Mouse (Mus musculus) megakaryocyte, embryonic 14.5 days (primary cell): ENCODE results near the gene Rgs4. TPM values are rescaled to one million over a fixed set of nuclear protein-coding genes. Genes with fewer than 3 reads are reported as not detected.

ENCODE experiments used
- H3K27me3 ChIP-seq: replicated peaks from 2 replicates; pipeline ENCODE3; 2012; ENCODE audit warnings: inconsistent platforms
- H3K36me3 ChIP-seq: replicated peaks from 2 replicates; pipeline ENCODE3; 2012; ENCODE audit warnings: low read length, inconsistent platforms, mixed read lengths
- H3K4me1 ChIP-seq: 2 replicates; pipeline ENCODE4 v1.6.1; 2012; ENCODE audit warnings: inconsistent platforms
- H3K4me3 ChIP-seq: replicated peaks from 2 replicates; pipeline ENCODE3; 2012; ENCODE audit warnings: moderate library complexity, mild to moderate bottlenecking, inconsistent platforms
- H3K9me3 ChIP-seq: 2 replicates; pipeline ENCODE4 v1.6.1; 2012; ENCODE audit warnings: inconsistent platforms
- FLI1 ChIP-seq: IDR thresholded peaks from 2 replicates; pipeline ENCODE4 v1.6.1; 2012; ENCODE audit warnings: low read length, inconsistent platforms, mixed read lengths
- GATA1 ChIP-seq: IDR thresholded peaks from 3 replicates; pipeline ENCODE4 v1.6.1; 2012; ENCODE audit warnings: mixed read lengths, low read length, inconsistent platforms, borderline replicate concordance
- polyA plus RNA-seq: library from polyadenylated mRNA; stranded (reverse); fragments of >175 nt; gene quantifications from 2 replicates; pipeline ENCODE4 v1.2.3, GENCODE M21; 2012; ENCODE audit warnings: low replicate concordance; ENCODE audit not compliant: insufficient read depth

The Rgs4 gene
- polyA plus RNA-seq, 1 experiment: not detected

- Histone ChIP-seq H3K4me3 (no peak overlapping the region), H3K4me1 (no peaks in the 10 kb centered on the region), H3K9me3 (peaks cover 17% of the 10 kb centered on the region), H3K27me3 (no peaks in the 10 kb centered on the region), H3K36me3 (no peaks in the 10 kb centered on the region)
- TF ChIP-seq GATA1 (no peak), FLI1 (no peak)
These were observed 6.3 kb downstream of the Rgs4 start for GRCm38 (mm10) chr1:169741147-169741546.

GRCm38 (mm10) chr1:169737231-169737630 is 10.2 kb downstream of the Rgs4 start:
- no peaks in the 10 kb centered on the region for H3K36me3 ChIP-seq
- H3K9me3 ChIP-seq: peaks cover 14% of the 10 kb centered on the region
- H3K4me3 ChIP-seq: no peak overlapping the region
- H3K4me1 ChIP-seq: no peaks in the 10 kb centered on the region
- no peak for TF ChIP-seq GATA1
- H3K27me3 ChIP-seq: no peaks in the 10 kb centered on the region

- H3K9me3 ChIP-seq: peaks cover 10% of the 10 kb centered on the region
These were observed 11.3 kb downstream of the Rgs4 start for GRCm38 (mm10) chr1:169736139-169736538.

GRCm38 (mm10) chr1:169730599-169731100 is 16.8 kb downstream of the Rgs4 start:
- no peaks in the 10 kb centered on the region for H3K9me3 ChIP-seq
- no peaks in the 10 kb centered on the region for H3K36me3 ChIP-seq
- H3K4me1 ChIP-seq: no peaks in the 10 kb centered on the region
- H3K4me3 ChIP-seq: no peak overlapping the region
- TF ChIP-seq GATA1 (no peak), FLI1 (no peak)
- H3K27me3 ChIP-seq: no peaks in the 10 kb centered on the region

More at GRCm38 (mm10) chr1:169736139-169736538, 11.3 kb downstream of the Rgs4 start:
- Histone ChIP-seq H3K4me1 (no peaks in the 10 kb centered on the region), H3K36me3 (no peaks in the 10 kb centered on the region), H3K27me3 (no peaks in the 10 kb centered on the region), H3K4me3 (no peak overlapping the region)
- TF ChIP-seq FLI1 (no peak), GATA1 (no peak)

- no peak overlapping the region for H3K4me3 ChIP-seq
- TF ChIP-seq FLI1: no peak
- H3K4me1 ChIP-seq: no peaks in the 10 kb centered on the region
- H3K27me3 ChIP-seq: no peaks in the 10 kb centered on the region
- peaks cover 7% of the 10 kb centered on the region for H3K9me3 ChIP-seq
- no peaks in the 10 kb centered on the region for H3K36me3 ChIP-seq
These were observed 21.1 kb downstream of the Rgs4 start for GRCm38 (mm10) chr1:169726319-169726718.

- H3K4me1 ChIP-seq: no peaks in the 10 kb centered on the region
- H3K36me3 ChIP-seq: no peaks in the 10 kb centered on the region
- H3K27me3 ChIP-seq: no peaks in the 10 kb centered on the region
- TF ChIP-seq GATA1: no peak
- no peak for TF ChIP-seq FLI1
- peak overlapping the region; percentile 54 for H3K4me3 ChIP-seq
- peaks cover 7% of the 10 kb centered on the region for H3K9me3 ChIP-seq
These were observed 25.6 kb downstream of the Rgs4 start for GRCm38 (mm10) chr1:169721836-169722235.

- H3K4me1 ChIP-seq: no peaks in the 10 kb centered on the region
- TF ChIP-seq FLI1: no peak
- TF ChIP-seq GATA1: no peak
- H3K9me3 ChIP-seq: peaks cover 5% of the 10 kb centered on the region; the same call in 1 of the 2 replicates
- no peaks in the 10 kb centered on the region for H3K27me3 ChIP-seq
- H3K4me3 ChIP-seq: no peak overlapping the region
- no peaks in the 10 kb centered on the region for H3K36me3 ChIP-seq
These were observed 42.9 kb downstream of the Rgs4 start for GRCm38 (mm10) chr1:169704395-169705087.

- Histone ChIP-seq H3K9me3 (peaks cover 9% of the 10 kb centered on the region; the same call in 1 of the 2 replicates), H3K4me3 (no peak overlapping the region), H3K27me3 (no peaks in the 10 kb centered on the region), H3K36me3 (no peaks in the 10 kb centered on the region), H3K4me1 (no peaks in the 10 kb centered on the region)
- TF ChIP-seq GATA1 (no peak), FLI1 (no peak)
These were observed 48.3 kb downstream of the Rgs4 start for GRCm38 (mm10) chr1:169699184-169699583.

GRCm38 (mm10) chr1:169697236-169697635 is 50.2 kb downstream of the Rgs4 start:
- no peaks in the 10 kb centered on the region for H3K27me3 ChIP-seq
- 0 out of 2 replicates have a peak, but pooled peaks cover 5% of the 10 kb centered on the region for H3K9me3 ChIP-seq
- no peak overlapping the region for H3K4me3 ChIP-seq
- no peaks in the 10 kb centered on the region for H3K36me3 ChIP-seq
- TF ChIP-seq FLI1 (no peak), GATA1 (no peak)
- no peaks in the 10 kb centered on the region for H3K4me1 ChIP-seq

GRCm38 (mm10) chr1:169695356-169695755 is 52.1 kb downstream of the Rgs4 start:
- Histone ChIP-seq H3K4me1 (no peaks in the 10 kb centered on the region), H3K4me3 (no peak overlapping the region), H3K36me3 (no peaks in the 10 kb centered on the region), H3K27me3 (no peaks in the 10 kb centered on the region), H3K9me3 (peaks cover 9% of the 10 kb centered on the region; the same call in 1 of the 2 replicates)
- TF ChIP-seq GATA1: no peak
- no peak for TF ChIP-seq FLI1

- no peak overlapping the region for H3K4me3 ChIP-seq
- no peak for TF ChIP-seq GATA1
- no peaks in the 10 kb centered on the region for H3K27me3 ChIP-seq
These were observed 53.9 kb downstream of the Rgs4 start for GRCm38 (mm10) chr1:169693537-169693936.

More at GRCm38 (mm10) chr1:169693537-169693936, 53.9 kb downstream of the Rgs4 start:
- H3K4me1 ChIP-seq: no peaks in the 10 kb centered on the region
- no peaks in the 10 kb centered on the region for H3K36me3 ChIP-seq
- H3K9me3 ChIP-seq: peaks cover 9% of the 10 kb centered on the region; the same call in 1 of the 2 replicates
